Mouse (Mus musculus) left cerebral cortex, adult 2 months (tissue): ENCODE results near the gene Taf1b. TPM values are rescaled to one million over a fixed set of nuclear protein-coding genes. Genes with fewer than 3 reads are reported as not detected.

Source experiments
- DNase-seq, 2 experiments: peaks; one replicate each; pipeline ENCODE4 v3.0.0; 2021 to 2022; ENCODE audit warnings: low spot score in 2 of 2, mixed read lengths in 1 of 2; ENCODE audit errors: extremely low spot score in 1 of 2
- H3K27ac ChIP-seq: fragments of 200-600 bp; 2 replicates; pipeline ENCODE4 v1.8.1; 2022
- H3K4me3 ChIP-seq: fragments of 200-600 bp; 2 replicates; pipeline ENCODE4 v1.8.1; 2022
- CTCF ChIP-seq: fragments of 200-600 bp; IDR thresholded peaks from 2 replicates; pipeline ENCODE4 v1.8.1; 2022; ENCODE audit warnings: antibody characterized with exemption, mild to moderate bottlenecking, moderate library complexity
- intact Hi-C: fragments of 180-260 bp; cut with DNase I; formaldehyde crosslinking; loops from one replicate; pipeline ENCODE4 v1.15.1; 2025
- total RNA-seq, 2 experiments: library from RNA; stranded (reverse); gene quantifications; 2 replicates each; pipeline ENCODE4 v1.2.3; 2021

Taf1b gene
- total RNA-seq, 2 experiments from 2014 or later, result 26.3 to 31.5 TPM

- Histone ChIP-seq H3K27ac (no peak overlapping the region), H3K4me3 (no peak overlapping the region)
- no peak for DNase-seq
- TF ChIP-seq CTCF, result no peak
- intact Hi-C loops, result no loop called here
Measured at GRCm38 (mm10) chr12:24565311-24565710, 67.2 kb downstream of the Taf1b start.

GRCm38 (mm10) chr12:24567606-24568005 lies 69.4 kb downstream of the Taf1b start:
- intact Hi-C loops, result no loop called here
- no peak for TF ChIP-seq CTCF
- Histone ChIP-seq H3K27ac (no peak overlapping the region), H3K4me3 (no peak overlapping the region)
- DNase-seq, result no peak

- Histone ChIP-seq H3K4me3 (peak within 1 kb of the TSS; percentile 63), H3K27ac (peak within 1 kb of the TSS; percentile 83)
- intact Hi-C loops, result no loop called here
- peak; percentile 67 for TF ChIP-seq CTCF
- peak; percentile 94 to 95 for DNase-seq
Measured at GRCm38 (mm10) chr12:24571523-24572392, 73.6 kb downstream of the Taf1b start, which contains the start of gene Grhl1. Grhl1 (plus strand) TSS chr12:24572283.

- Histone ChIP-seq H3K4me3 (peak overlapping the region; percentile 63), H3K27ac (peak overlapping the region; percentile 78)
- intact Hi-C loops, result loop anchor here (1.0 kb wide), 1 partner anchor 74 kb away; the partner anchor contains the start of gene Taf1b
- TF ChIP-seq CTCF, result no peak
- no peak for DNase-seq
Measured at GRCm38 (mm10) chr12:24572421-24573274, 74.5 kb downstream of the Taf1b start.

GRCm38 (mm10) chr12:24573275-24573580 lies 75.1 kb downstream of the Taf1b start:
- no peak for TF ChIP-seq CTCF
- peak overlapping the region; percentile 63 for H3K4me3 ChIP-seq
- intact Hi-C loops, result loop anchor here (1.0 kb wide), 1 partner anchor 75 kb away; the partner anchor contains the start of gene Taf1b
- no peak for DNase-seq
- peak overlapping the region; percentile 78 for H3K27ac ChIP-seq

GRCm38 (mm10) chr12:24574870-24575269 lies 76.7 kb downstream of the Taf1b start:
- TF ChIP-seq CTCF, result no peak
- Histone ChIP-seq H3K4me3 (no peak overlapping the region), H3K27ac (no peak overlapping the region)
- no peak for DNase-seq
- intact Hi-C loops, result no loop called here

- Histone ChIP-seq H3K4me3 (no peak overlapping the region), H3K27ac (no peak overlapping the region)
- intact Hi-C loops, result no loop called here
- no peak for TF ChIP-seq CTCF
- DNase-seq, result no peak
Measured at GRCm38 (mm10) chr12:24580452-24580851, 82.3 kb downstream of the Taf1b start.

- Histone ChIP-seq H3K4me3 (peak overlapping the region; percentile 13; the same call in 1 of the 2 replicates), H3K27ac (peak overlapping the region; percentile 50)
- intact Hi-C loops, result no loop called here
- no peak for TF ChIP-seq CTCF
- no peak for DNase-seq
Measured at GRCm38 (mm10) chr12:24580996-24581683, 83.0 kb downstream of the Taf1b start.

- intact Hi-C loops, result no loop called here
- Histone ChIP-seq H3K4me3 (no peak overlapping the region), H3K27ac (no peak overlapping the region)
- DNase-seq, result no peak
- TF ChIP-seq CTCF, result no peak
Measured at GRCm38 (mm10) chr12:24583653-24584052, 85.5 kb downstream of the Taf1b start.

- DNase-seq, result peak in 1 of 2 experiments; percentile 38
- Histone ChIP-seq H3K4me3 (no peak overlapping the region), H3K27ac (no peak overlapping the region)
- intact Hi-C loops, result no loop called here
- no peak for TF ChIP-seq CTCF
Measured at GRCm38 (mm10) chr12:24584835-24585234, 86.7 kb downstream of the Taf1b start.

GRCm38 (mm10) chr12:24586193-24586592 lies 88.0 kb downstream of the Taf1b start:
- H3K4me3 ChIP-seq, result no peak overlapping the region
- intact Hi-C loops, result no loop called here
- no peak for TF ChIP-seq CTCF
- no peak overlapping the region for H3K27ac ChIP-seq
- DNase-seq, result no peak
